Mouse (Mus musculus): Measurements from ENCODE around the gene Ppp1r15b. TPM values are rescaled to one million over a fixed set of nuclear protein-coding genes. Genes with fewer than 3 reads are reported as not detected.

The Ppp1r15b gene
- polyA plus RNA-seq (2015; fragmentation: Nextera tagmentation; extraction: Ambion mirVana), result 48.0 and 53.7 TPM in 2 replicates

GRCm38 (mm10) chr1:133130638-133131560 lies at the start of gene Ppp1r15b:
Ppp1r15b (plus strand) TSS chr1:133131143.
- WGBS, result under 1% methylated on average over 72 of the region's 72 CpGs
- H3K27ac ChIP-seq (ENCODE audit: low read length), result peak within 1 kb of the TSS; percentile 99

GRCm38 (mm10) chr1:133083003-133083546 lies 47.9 kb upstream of the Ppp1r15b start:
- no peaks in the 10 kb centered on the region for H3K27me3 ChIP-seq (replicated peaks; ENCODE audit: control insufficient read depth, insufficient read depth, low read length)
- no peak for ATAC-seq
- WGBS, result 81% methylated on average over 5 of the region's 5 CpGs
- H3K9ac ChIP-seq (ENCODE audit: low read depth, low read length), result no peak overlapping the region
- H3K27ac ChIP-seq (ENCODE audit: low read length), result peak overlapping the region; percentile 86; the same call in 1 of the 2 replicates
- H3K4me1 ChIP-seq (ENCODE audit: control insufficient read depth, insufficient read depth, low read length), result peaks cover 19% of the 10 kb centered on the region
- H3K4me3 ChIP-seq (ENCODE audit: low read length), result no peak overlapping the region
- peaks cover 6% of the 10 kb centered on the region; the same call in 1 of the 2 replicates for H3K36me3 ChIP-seq (ENCODE audit: control insufficient read depth, insufficient read depth, low read length)
- H3K4me2 ChIP-seq (ENCODE audit: low read depth, low read length), result no peak overlapping the region
- H3K9me3 ChIP-seq (ENCODE audit: control insufficient read depth, low read length), result no peaks in the 10 kb centered on the region

More at GRCm38 (mm10) chr1:133130638-133131560, at the start of gene Ppp1r15b:
- Histone ChIP-seq H3K36me3 (ENCODE audit: control insufficient read depth, insufficient read depth, low read length) (no peaks in the 10 kb centered on the region), H3K4me3 (ENCODE audit: low read length) (peak within 1 kb of the TSS; percentile 98), H3K4me2 (ENCODE audit: low read depth, low read length) (peak within 1 kb of the TSS; percentile 93), H3K9me3 (ENCODE audit: control insufficient read depth, low read length) (no peaks in the 10 kb centered on the region), H3K4me1 (ENCODE audit: control insufficient read depth, insufficient read depth, low read length) (peaks cover 10% of the 10 kb centered on the region), H3K27me3 (replicated peaks; ENCODE audit: control insufficient read depth, insufficient read depth, low read length) (no peaks in the 10 kb centered on the region), H3K9ac (ENCODE audit: low read depth, low read length) (peak within 1 kb of the TSS; percentile 100)
- peak; percentile 98 for ATAC-seq

- peaks cover 15% of the 10 kb centered on the region for H3K4me1 ChIP-seq (ENCODE audit: control insufficient read depth, insufficient read depth, low read length)
- WGBS, result 46% methylated on average over 11 of the region's 11 CpGs
- H3K27me3 ChIP-seq (replicated peaks; ENCODE audit: control insufficient read depth, insufficient read depth, low read length), result no peaks in the 10 kb centered on the region
- H3K27ac ChIP-seq (ENCODE audit: low read length), result peak overlapping the region; percentile 86
- peak overlapping the region; percentile 46 for H3K9ac ChIP-seq (ENCODE audit: low read depth, low read length)
- H3K9me3 ChIP-seq (ENCODE audit: control insufficient read depth, low read length), result no peaks in the 10 kb centered on the region
- ATAC-seq, result peak; percentile 90
- H3K36me3 ChIP-seq (ENCODE audit: control insufficient read depth, insufficient read depth, low read length), result peaks cover 6% of the 10 kb centered on the region; the same call in 1 of the 2 replicates
- H3K4me2 ChIP-seq (ENCODE audit: low read depth, low read length), result peak overlapping the region; percentile 30
- H3K4me3 ChIP-seq (ENCODE audit: low read length), result no peak overlapping the region
Measured at GRCm38 (mm10) chr1:133083942-133084625, 46.9 kb upstream of the Ppp1r15b start.

- peaks cover 6% of the 10 kb centered on the region; the same call in 1 of the 2 replicates for H3K36me3 ChIP-seq (ENCODE audit: control insufficient read depth, insufficient read depth, low read length)
Measured at GRCm38 (mm10) chr1:133084708-133085416, 46.1 kb upstream of the Ppp1r15b start.

GRCm38 (mm10) chr1:133085417-133085742 lies 45.6 kb upstream of the Ppp1r15b start:
- H3K36me3 ChIP-seq (ENCODE audit: control insufficient read depth, insufficient read depth, low read length), result peaks cover 6% of the 10 kb centered on the region; the same call in 1 of the 2 replicates
- no peak overlapping the region for H3K4me3 ChIP-seq (ENCODE audit: low read length)
- no peaks in the 10 kb centered on the region for H3K27me3 ChIP-seq (replicated peaks; ENCODE audit: control insufficient read depth, insufficient read depth, low read length)
- no peak for ATAC-seq
- no peaks in the 10 kb centered on the region for H3K9me3 ChIP-seq (ENCODE audit: control insufficient read depth, low read length)
- WGBS, result 92% methylated on average over 8 of the region's 8 CpGs
- H3K9ac ChIP-seq (ENCODE audit: low read depth, low read length), result no peak overlapping the region
- no peak overlapping the region for H3K27ac ChIP-seq (ENCODE audit: low read length)
- peaks cover 23% of the 10 kb centered on the region for H3K4me1 ChIP-seq (ENCODE audit: control insufficient read depth, insufficient read depth, low read length)
- H3K4me2 ChIP-seq (ENCODE audit: low read depth, low read length), result no peak overlapping the region

More at GRCm38 (mm10) chr1:133084708-133085416, 46.1 kb upstream of the Ppp1r15b start:
- Histone ChIP-seq H3K27ac (ENCODE audit: low read length) (peak overlapping the region; percentile 86), H3K4me3 (ENCODE audit: low read length) (no peak overlapping the region), H3K9me3 (ENCODE audit: control insufficient read depth, low read length) (no peaks in the 10 kb centered on the region), H3K4me1 (ENCODE audit: control insufficient read depth, insufficient read depth, low read length) (peaks cover 18% of the 10 kb centered on the region), H3K9ac (ENCODE audit: low read depth, low read length) (peak overlapping the region; percentile 46; the same call in 1 of the 2 replicates), H3K4me2 (ENCODE audit: low read depth, low read length) (peak overlapping the region; percentile 30), H3K27me3 (replicated peaks; ENCODE audit: control insufficient read depth, insufficient read depth, low read length) (no peaks in the 10 kb centered on the region)
- ATAC-seq, result peak; percentile 45
- 68% methylated on average over 14 of the region's 14 CpGs for WGBS

- no peak overlapping the region for H3K27ac ChIP-seq (ENCODE audit: low read length)
- H3K27me3 ChIP-seq (replicated peaks; ENCODE audit: control insufficient read depth, insufficient read depth, low read length), result no peaks in the 10 kb centered on the region
- no peak overlapping the region for H3K4me3 ChIP-seq (ENCODE audit: low read length)
- no peak overlapping the region for H3K4me2 ChIP-seq (ENCODE audit: low read depth, low read length)
- no peak overlapping the region for H3K9ac ChIP-seq (ENCODE audit: low read depth, low read length)
- no peaks in the 10 kb centered on the region for H3K9me3 ChIP-seq (ENCODE audit: control insufficient read depth, low read length)
- WGBS, result 89% methylated on average over 10 of the region's 10 CpGs
- peaks cover 27% of the 10 kb centered on the region for H3K4me1 ChIP-seq (ENCODE audit: control insufficient read depth, insufficient read depth, low read length)
- no peak for ATAC-seq
- 0 out of 2 replicates have a peak, but pooled peaks cover 4% of the 10 kb centered on the region for H3K36me3 ChIP-seq (ENCODE audit: control insufficient read depth, insufficient read depth, low read length)
Measured at GRCm38 (mm10) chr1:133086804-133087203, 44.1 kb upstream of the Ppp1r15b start.

GRCm38 (mm10) chr1:133087206-133087905 lies 43.6 kb upstream of the Ppp1r15b start:
- H3K9me3 ChIP-seq (ENCODE audit: control insufficient read depth, low read length), result no peaks in the 10 kb centered on the region
- H3K27me3 ChIP-seq (replicated peaks; ENCODE audit: control insufficient read depth, insufficient read depth, low read length), result no peaks in the 10 kb centered on the region
- H3K4me3 ChIP-seq (ENCODE audit: low read length), result no peak overlapping the region
- H3K4me1 ChIP-seq (ENCODE audit: control insufficient read depth, insufficient read depth, low read length), result peaks cover 27% of the 10 kb centered on the region
- H3K4me2 ChIP-seq (ENCODE audit: low read depth, low read length), result no peak overlapping the region
- no peak for ATAC-seq
- no peak overlapping the region for H3K9ac ChIP-seq (ENCODE audit: low read depth, low read length)
- WGBS, result 51% methylated on average over 7 of the region's 7 CpGs
- H3K27ac ChIP-seq (ENCODE audit: low read length), result no peak overlapping the region
- H3K36me3 ChIP-seq (ENCODE audit: control insufficient read depth, insufficient read depth, low read length), result 0 out of 2 replicates have a peak, but pooled peaks cover 1% of the 10 kb centered on the region

- H3K4me2 ChIP-seq (ENCODE audit: low read depth, low read length), result no peak overlapping the region
- H3K4me3 ChIP-seq (ENCODE audit: low read length), result no peak overlapping the region
- peaks cover 27% of the 10 kb centered on the region for H3K4me1 ChIP-seq (ENCODE audit: control insufficient read depth, insufficient read depth, low read length)
- H3K36me3 ChIP-seq (ENCODE audit: control insufficient read depth, insufficient read depth, low read length), result no peaks in the 10 kb centered on the region
- 85% methylated on average over 10 of the region's 10 CpGs for WGBS
- no peaks in the 10 kb centered on the region for H3K27me3 ChIP-seq (replicated peaks; ENCODE audit: control insufficient read depth, insufficient read depth, low read length)
- no peak overlapping the region for H3K9ac ChIP-seq (ENCODE audit: low read depth, low read length)
- no peak overlapping the region for H3K27ac ChIP-seq (ENCODE audit: low read length)
- no peak for ATAC-seq
- H3K9me3 ChIP-seq (ENCODE audit: control insufficient read depth, low read length), result no peaks in the 10 kb centered on the region
Measured at GRCm38 (mm10) chr1:133088196-133088595, 42.7 kb upstream of the Ppp1r15b start.
